Mouse (Mus musculus) spleen, postnatal 10 days (tissue): Measurements from ENCODE around the gene Irgm1.
"Not testable (repeated sequence)": the region's sequence is repeated elsewhere in the genome, so short reads cannot be mapped to it uniquely, and the experiment has no call there.

Source experiments
- DNase-seq, 2 experiments: peaks; one replicate each; pipeline ENCODE4 v3.0.0; 2021 to 2022; ENCODE audit warnings: low spot score in 2 of 2

Gene Irgm1

GRCm38 (mm10) chr11:48859014-48859413 lies 12.5 kb downstream of the Irgm1 start:
- DNase-seq: peak in 1 of 2 experiments; percentile 74

GRCm38 (mm10) chr11:48853474-48854180 lies 17.9 kb downstream of the Irgm1 start:
- DNase-seq: peak; percentile 84 to 87

DNA sequence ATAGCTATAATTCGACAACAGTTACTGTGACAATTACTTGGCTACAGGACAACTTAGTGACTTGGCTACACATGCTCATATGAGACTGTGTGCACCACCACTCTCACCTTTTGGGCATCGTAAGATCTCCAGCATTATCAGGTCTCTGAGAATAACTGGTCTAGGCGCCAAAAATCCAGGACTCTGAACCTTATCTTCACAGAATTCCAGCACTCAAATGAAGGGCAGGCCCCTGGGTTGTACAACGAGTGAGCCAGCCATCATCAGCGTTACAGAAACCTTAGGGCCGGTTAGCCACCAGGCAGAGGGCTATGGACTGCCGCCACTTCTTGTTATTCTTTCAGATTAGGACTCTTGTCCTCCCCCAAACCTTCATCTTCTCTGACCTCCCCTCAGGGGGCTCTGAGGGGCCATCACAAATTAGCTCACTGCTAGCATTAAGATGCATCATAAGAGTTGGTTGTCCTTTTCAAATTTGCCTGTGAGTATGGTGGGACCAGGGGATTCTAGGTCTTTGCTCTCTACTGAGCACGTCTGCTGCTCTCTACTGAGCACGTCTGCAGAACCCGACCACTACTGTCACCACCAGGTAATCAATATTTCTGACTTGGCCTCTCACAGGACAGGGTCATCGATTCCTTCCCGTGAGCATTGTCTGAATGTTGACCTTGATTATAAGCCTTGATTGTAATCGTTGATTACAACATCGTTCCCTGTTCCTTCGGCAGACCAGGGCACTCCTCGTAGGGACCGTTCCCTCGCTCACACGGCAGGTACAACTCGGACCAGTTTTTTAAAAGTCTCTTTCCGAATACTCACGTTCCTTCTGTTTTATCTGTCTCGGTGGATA lies 18.6 kb downstream of the Irgm1 start:
- DNase-seq: peak in 1 of 2 experiments; percentile 43

DNA sequence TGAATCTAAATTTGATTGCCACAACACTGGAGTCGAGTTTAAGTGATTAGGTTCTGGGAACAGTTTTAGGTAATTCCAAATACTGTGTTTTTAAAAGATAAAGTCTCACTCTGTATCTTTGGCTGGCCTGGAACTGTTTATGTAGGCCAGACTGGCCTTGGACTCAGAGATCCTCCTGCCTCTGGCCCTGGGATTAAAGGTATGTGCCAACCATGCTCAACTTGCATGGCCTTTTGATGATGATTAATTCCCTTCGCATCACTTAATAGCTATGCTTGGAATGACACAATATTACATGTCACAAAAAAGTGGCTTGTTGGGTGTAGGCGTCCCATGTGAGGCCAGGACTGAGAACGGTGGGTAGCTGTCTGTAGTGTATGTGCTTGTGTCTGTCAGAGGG lies 19.3 kb downstream of the Irgm1 start:
- DNase-seq: no peak

- no peak for DNase-seq
Measured at GRCm38 (mm10) chr11:48851270-48851995, 20.1 kb downstream of the Irgm1 start.

DNA sequence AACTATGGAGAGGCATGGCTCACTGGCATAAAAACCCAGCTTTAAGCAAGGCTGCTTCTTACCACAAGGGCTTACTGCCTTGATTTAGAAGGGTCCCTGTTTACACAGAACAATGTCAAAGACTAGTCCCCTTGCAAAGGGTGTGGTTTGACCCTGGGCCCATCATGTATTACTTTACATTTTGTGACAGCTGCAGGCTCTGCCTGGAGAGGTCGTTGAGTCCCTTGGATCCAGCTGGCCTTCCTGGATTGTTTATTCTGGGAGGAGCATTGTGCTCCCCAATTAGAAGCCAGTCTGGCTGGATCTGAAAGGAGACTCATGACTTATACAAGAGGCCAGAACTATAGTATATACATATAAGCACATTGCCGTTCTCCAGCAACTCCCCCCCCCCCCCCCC lies 21.2 kb downstream of the Irgm1 start:
- no peak for DNase-seq

- DNase-seq: no peak
Measured at GRCm38 (mm10) chr11:48846881-48847280, 24.6 kb downstream of the Irgm1 start.

GRCm38 (mm10) chr11:48846362-48846761 lies 25.1 kb downstream of the Irgm1 start:
- not testable (repeated sequence) for DNase-seq

GRCm38 (mm10) chr11:48845244-48845815 lies 26.2 kb downstream of the Irgm1 start:
- no peak for DNase-seq

- no peak for DNase-seq
Measured at GRCm38 (mm10) chr11:48844309-48844708, 27.2 kb downstream of the Irgm1 start.

DNA sequence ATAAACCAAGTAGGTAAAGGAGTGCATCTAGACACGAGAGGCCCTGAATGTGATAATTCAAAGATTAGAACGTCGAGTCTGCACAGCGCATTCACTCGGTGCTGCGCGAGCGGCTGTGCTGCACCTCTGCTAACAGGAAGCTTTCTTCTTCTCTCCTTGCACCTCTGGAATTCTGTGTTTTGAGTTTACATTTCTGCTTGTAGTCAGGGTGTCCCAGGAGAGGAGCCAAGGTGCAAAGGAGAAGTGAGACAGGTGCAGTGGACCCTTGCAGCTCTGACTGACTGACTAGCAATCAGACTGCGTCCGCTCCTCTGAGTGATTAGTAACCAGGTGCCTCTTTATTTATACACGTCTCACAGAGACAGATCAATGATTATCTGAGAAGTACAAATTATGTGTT lies 28.3 kb downstream of the Irgm1 start:
- peak in 1 of 2 experiments; percentile 46 for DNase-seq

DNA sequence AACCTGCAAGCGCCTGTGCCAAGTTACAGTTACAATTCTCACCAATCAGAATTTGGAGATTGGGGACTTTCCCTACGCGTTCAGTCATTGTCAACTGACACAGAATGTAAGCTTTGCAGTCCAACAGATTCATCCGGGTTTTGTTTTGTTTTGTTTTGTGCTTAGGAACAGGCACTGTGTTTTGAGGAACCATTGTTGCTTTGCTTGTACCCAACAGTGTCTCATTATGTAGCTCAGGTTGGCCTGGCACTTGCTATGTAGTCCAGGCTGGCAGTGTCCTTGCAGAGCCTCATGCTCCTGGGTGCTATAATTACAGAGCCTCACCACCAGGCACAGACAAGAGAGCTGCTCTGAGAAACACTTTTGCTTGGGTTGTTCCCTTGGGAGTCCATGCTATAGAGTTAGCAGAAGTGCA lies 29.1 kb downstream of the Irgm1 start:
- DNase-seq: no peak

GRCm38 (mm10) chr11:48841213-48841612 lies 30.3 kb downstream of the Irgm1 start:
- no peak for DNase-seq

DNA sequence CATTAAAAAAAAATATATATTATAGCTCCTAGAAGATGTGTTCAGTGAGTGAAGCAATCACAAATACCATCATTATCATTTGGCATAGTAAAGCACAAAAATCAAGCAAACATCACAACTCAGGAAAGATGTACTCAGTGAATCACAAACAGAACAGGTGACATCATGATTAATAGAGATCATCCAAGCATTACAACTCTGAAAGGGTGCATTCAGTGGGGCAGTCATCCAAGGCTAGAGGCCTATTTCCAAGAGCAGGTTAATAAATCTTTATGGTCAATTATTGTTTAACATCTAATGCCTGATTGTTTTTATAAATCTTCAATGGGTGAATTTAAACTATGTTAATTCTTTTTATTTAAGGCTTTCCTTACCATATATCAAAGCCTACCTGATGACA lies 30.7 kb downstream of the Irgm1 start:
- DNase-seq: no peak

DNA sequence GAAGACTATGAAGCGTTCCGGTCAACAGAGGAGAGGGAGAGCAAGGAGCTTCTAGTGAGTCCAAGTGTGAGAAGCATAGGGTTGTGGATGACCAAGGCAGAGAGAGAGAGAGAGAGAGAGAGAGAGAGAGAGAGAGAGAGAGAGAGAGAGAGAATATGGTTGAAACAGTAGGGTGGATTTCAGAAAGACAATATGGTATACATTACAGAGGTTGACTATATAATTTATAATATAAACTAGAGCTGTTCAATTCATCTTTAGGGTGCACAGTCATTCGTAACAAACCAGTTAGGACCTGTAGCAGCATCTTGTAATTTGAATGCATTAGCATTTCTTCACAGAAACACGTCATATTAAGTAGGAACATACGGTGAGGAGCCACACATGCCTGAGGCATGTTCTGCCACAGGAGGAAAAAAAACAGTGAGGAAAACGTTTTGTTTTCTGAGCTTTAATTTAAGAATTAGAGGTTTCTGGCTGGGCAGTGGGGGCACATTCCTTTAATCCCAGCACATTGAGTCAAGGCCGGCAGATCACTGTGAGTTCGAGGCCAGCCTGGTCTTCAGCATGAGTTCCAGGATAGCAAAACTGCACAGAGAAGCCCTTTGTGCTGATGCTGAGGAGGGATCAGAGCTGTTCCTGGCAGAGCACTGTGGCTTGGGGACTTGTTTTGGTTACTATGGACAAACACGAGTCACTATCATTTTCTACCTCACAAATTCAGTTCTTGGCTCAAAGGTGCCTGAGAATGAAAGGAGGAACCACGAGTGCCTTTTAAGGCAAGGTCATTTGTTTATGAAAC lies 32.4 kb downstream of the Irgm1 start:
- DNase-seq: no peak

- DNase-seq: peak; percentile 38 to 67
Measured at GRCm38 (mm10) chr11:48838181-48838797, 33.2 kb downstream of the Irgm1 start.

- DNase-seq: peak; percentile 63 to 75
Measured at GRCm38 (mm10) chr11:48837310-48838180, 33.9 kb downstream of the Irgm1 start.

- DNase-seq: no peak
Measured at GRCm38 (mm10) chr11:48836990-48837309, 34.5 kb downstream of the Irgm1 start.

GRCm38 (mm10) chr11:48835923-48836322 lies 35.6 kb downstream of the Irgm1 start:
- no peak for DNase-seq
